19 mouse cellular contexts compared by ENCODE assay signal in the genomic region with DNA sequence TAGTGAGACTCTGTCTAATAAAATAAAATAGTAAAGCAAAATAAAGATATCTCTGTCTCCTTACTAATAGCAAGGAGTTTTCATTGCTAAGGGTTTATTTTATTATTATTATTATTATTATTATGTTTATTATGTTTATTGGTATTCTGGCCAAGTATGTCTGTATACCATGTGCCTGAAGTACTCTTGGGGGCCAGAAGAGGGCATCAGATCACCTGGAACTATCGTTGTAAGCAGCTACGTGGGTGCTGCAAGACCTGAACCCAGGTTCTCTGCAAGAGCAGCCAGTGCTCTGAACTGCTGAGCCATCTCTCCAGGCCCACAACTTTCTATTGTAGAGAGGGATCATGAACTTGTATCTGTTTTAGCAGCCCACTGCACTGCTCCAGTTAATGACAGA. TPM values are rescaled to one million over a fixed set of nuclear protein-coding genes. Genes with fewer than 3 reads are reported as not detected.
DNase-seq lines count a peak whose midpoint lies in the region; ATAC-seq and TF ChIP-seq lines count a peak whose summit lies in the region.
"Had no signal": no experiment of that assay in that cellular context is flagged by ENCODE, and none has a peak within 500 bp of the region (broad histone marks: within the 10 kb centered on the region; RNA-seq: fewer than 3 reads in every experiment).

No protein-coding gene starts in this region.

- peak overlapping the region; percentile 37; the same call in 1 of the 2 replicates for H3K27ac ChIP-seq in forebrain, embryonic 12.5 days
- no peak overlapping the region for H3K27ac ChIP-seq in forebrain, embryonic 16.5 days (ENCODE audit: low read length)
- no peak overlapping the region for H3K27ac ChIP-seq in lung, embryonic 14.5 days (ENCODE audit: low read depth)
- H3K27ac ChIP-seq: embryonic facial prominence, embryonic 15.5 days; gastrocnemius, adult 2 months; hindbrain, embryonic 15.5 days; kidney, embryonic 15.5 days; limb, embryonic 13.5 days; lung, embryonic 15.5 days had no signal

- no peak overlapping the region for H3K9ac ChIP-seq in forebrain, embryonic 12.5 days
- H3K9ac ChIP-seq in forebrain, embryonic 16.5 days (replicated peaks; ENCODE audit: low read depth, low read length) = no peak overlapping the region
- H3K9ac ChIP-seq in lung, embryonic 14.5 days = no peak overlapping the region
- H3K9ac ChIP-seq: embryonic facial prominence, embryonic 15.5 days; forebrain, embryonic 13.5 days; hindbrain, embryonic 15.5 days; kidney, embryonic 15.5 days; limb, embryonic 13.5 days; lung, embryonic 15.5 days had no signal

- H3K36me3 ChIP-seq in forebrain, embryonic 12.5 days (replicated peaks) = no peaks in the 10 kb centered on the region
- H3K36me3 ChIP-seq in forebrain, embryonic 16.5 days (ENCODE audit: control insufficient read depth, insufficient read depth) = no peaks in the 10 kb centered on the region
- no peaks in the 10 kb centered on the region for H3K36me3 ChIP-seq in lung, embryonic 14.5 days (ENCODE audit: insufficient read depth)
- H3K36me3 ChIP-seq: embryonic facial prominence, embryonic 15.5 days; hindbrain, embryonic 15.5 days; kidney, embryonic 15.5 days; limb, embryonic 13.5 days; lung, embryonic 15.5 days had no signal

- no peak overlapping the region for H3K4me3 ChIP-seq in forebrain, embryonic 12.5 days (replicated peaks)
- H3K4me3 ChIP-seq in forebrain, embryonic 16.5 days (replicated peaks; ENCODE audit: low read length) = no peak overlapping the region
- no peak overlapping the region for H3K4me3 ChIP-seq in lung, embryonic 14.5 days (ENCODE audit: low read depth, low read length)
- H3K4me3 ChIP-seq: embryonic facial prominence, embryonic 15.5 days; forebrain, embryonic 13.5 days; gastrocnemius, adult 2 months; hindbrain, embryonic 15.5 days; kidney, embryonic 15.5 days; limb, embryonic 13.5 days; lung, embryonic 15.5 days; megakaryocyte, embryonic 14.5 days had no signal

- WGBS in forebrain, embryonic 12.5 days = 81% methylated on average over 2 of the region's 2 CpGs
- 91% methylated on average over 2 of the region's 2 CpGs for WGBS in forebrain, embryonic 16.5 days
- WGBS in lung, embryonic 14.5 days = 74% methylated on average over 2 of the region's 2 CpGs

- TF ChIP-seq CTCF in lung, embryonic 14.5 days (IDR thresholded peaks at IDR 0.05; ENCODE audit: low read depth) = 0 out of 2 replicates have a peak, but pooled peaks have one; percentile 32

- H3K4me2 ChIP-seq in forebrain, embryonic 12.5 days = no peak overlapping the region
- no peak overlapping the region for H3K4me2 ChIP-seq in forebrain, embryonic 16.5 days (ENCODE audit: low read length)
- no peak overlapping the region for H3K4me2 ChIP-seq in lung, embryonic 14.5 days
- H3K4me2 ChIP-seq: embryonic facial prominence, embryonic 15.5 days; forebrain, embryonic 13.5 days; hindbrain, embryonic 15.5 days; kidney, embryonic 15.5 days; limb, embryonic 13.5 days; lung, embryonic 15.5 days had no signal

- no peaks in the 10 kb centered on the region for H3K9me3 ChIP-seq in forebrain, embryonic 12.5 days
- no peaks in the 10 kb centered on the region for H3K9me3 ChIP-seq in forebrain, embryonic 16.5 days (ENCODE audit: control insufficient read depth, low read length)
- no peaks in the 10 kb centered on the region for H3K9me3 ChIP-seq in lung, embryonic 14.5 days (ENCODE audit: low read depth, low read length)
- H3K9me3 ChIP-seq: embryonic facial prominence, embryonic 15.5 days; forebrain, embryonic 13.5 days; hindbrain, embryonic 15.5 days; kidney, embryonic 15.5 days; limb, embryonic 13.5 days; lung, embryonic 15.5 days had no signal

- no peak for ATAC-seq in forebrain, embryonic 12.5 days (ENCODE audit: low FRiP score)
- ATAC-seq in forebrain, embryonic 16.5 days = no peak
- no peak for ATAC-seq in lung, embryonic 14.5 days (ENCODE audit: insufficient read depth)
- ATAC-seq: forebrain, embryonic 13.5 days had no signal

- H3K4me1 ChIP-seq in forebrain, embryonic 12.5 days = peaks cover 23% of the 10 kb centered on the region
- H3K4me1 ChIP-seq in forebrain, embryonic 16.5 days (replicated peaks; ENCODE audit: control insufficient read depth, insufficient read depth, low read length) = peaks cover 10% of the 10 kb centered on the region
- H3K4me1 ChIP-seq in lung, embryonic 14.5 days (ENCODE audit: insufficient read depth) = no peaks in the 10 kb centered on the region
- H3K4me1 ChIP-seq: megakaryocyte, embryonic 14.5 days had no signal

- no peaks in the 10 kb centered on the region for H3K27me3 ChIP-seq in forebrain, embryonic 12.5 days
- no peaks in the 10 kb centered on the region for H3K27me3 ChIP-seq in forebrain, embryonic 16.5 days (replicated peaks; ENCODE audit: control insufficient read depth, insufficient read depth, low read length)
- H3K27me3 ChIP-seq in lung, embryonic 14.5 days (ENCODE audit: insufficient read depth, low read length) = 0 out of 2 replicates have a peak, but pooled peaks cover 4% of the 10 kb centered on the region
- H3K27me3 ChIP-seq: embryonic facial prominence, embryonic 15.5 days; forebrain, embryonic 13.5 days; hindbrain, embryonic 15.5 days; kidney, embryonic 15.5 days; limb, embryonic 13.5 days had no signal

- no peak for DNase-seq in lung, embryonic 14.5 days
- no peak for DNase-seq in lung, postnatal 36 days
- DNase-seq in A20 (ENCODE audit: low read depth, low spot score) (peak; percentile 51), ZHBTc4 (ENCODE audit: low read depth, low spot score) (peak; percentile 84)
- DNase-seq in adrenal gland, adult 18-20 months (ENCODE audit: low spot score in 2 of 2) = no peak
- no peak for DNase-seq in frontal cortex, postnatal 25 days (ENCODE audit: low spot score in 2 of 2)
- DNase-seq: adrenal gland, adult 8-10 months; cerebellum, adult 9-10 months; gastrocnemius, adult 2 months; heart, adult 18-20 months had no signal

RNA-seq across cellular contexts. Expression of a gene that starts 26.7 kb away (rescaled TPM):
- polyA plus RNA-seq in forebrain, embryonic 12.5 days (2016; fragmentation: Nextera tagmentation; extraction: Ambion mirVana) = 728 and 759 TPM in 2 replicates
- 864 and 925 TPM in 2 replicates for polyA plus RNA-seq in forebrain, embryonic 16.5 days (2015; fragmentation: Nextera tagmentation; extraction: Ambion mirVana)
- 842 and 846 TPM in 2 replicates for polyA plus RNA-seq in lung, embryonic 14.5 days (2014; fragmentation: Nextera tagmentation; extraction: Ambion mirVana)
- 1,000 to 10,000 TPM; 1,252 to 1,785 TPM for total RNA-seq in adrenal gland, adult 18-20 months (2021)

RNA-seq across cellular contexts. Expression of a gene that starts 34.4 kb away (rescaled TPM):
- 54.5 and 55.6 TPM in 2 replicates for polyA plus RNA-seq in forebrain, embryonic 12.5 days (2016; fragmentation: Nextera tagmentation; extraction: Ambion mirVana)
- 59.9 and 62.3 TPM in 2 replicates for polyA plus RNA-seq in forebrain, embryonic 16.5 days (2015; fragmentation: Nextera tagmentation; extraction: Ambion mirVana)
- 61.9 and 62.6 TPM in 2 replicates for polyA plus RNA-seq in lung, embryonic 14.5 days (2014; fragmentation: Nextera tagmentation; extraction: Ambion mirVana)
- 10 to 100 TPM; 29.5 to 48.1 TPM for total RNA-seq in adrenal gland, adult 18-20 months (2021)

RNA-seq across cellular contexts. Expression of a gene that starts 34.5 kb away (rescaled TPM):
- 41.5 and 42.1 TPM in 2 replicates for polyA plus RNA-seq in forebrain, embryonic 12.5 days (2016; fragmentation: Nextera tagmentation; extraction: Ambion mirVana)
- 35.9 and 40.7 TPM in 2 replicates for polyA plus RNA-seq in forebrain, embryonic 16.5 days (2015; fragmentation: Nextera tagmentation; extraction: Ambion mirVana)
- polyA plus RNA-seq in lung, embryonic 14.5 days (2014; fragmentation: Nextera tagmentation; extraction: Ambion mirVana) = 35.0 and 37.5 TPM in 2 replicates
- total RNA-seq in adrenal gland, adult 18-20 months (2021) = 10 to 100 TPM; 18.3 to 22.5 TPM

RNA-seq across cellular contexts. Expression of a gene that starts 48.5 kb away (rescaled TPM):
- polyA plus RNA-seq in forebrain, embryonic 12.5 days (2016; fragmentation: Nextera tagmentation; extraction: Ambion mirVana) = 353 and 383 TPM in 2 replicates
- polyA plus RNA-seq in forebrain, embryonic 16.5 days (2015; fragmentation: Nextera tagmentation; extraction: Ambion mirVana) = 165 and 183 TPM in 2 replicates
- 286 and 291 TPM in 2 replicates for polyA plus RNA-seq in lung, embryonic 14.5 days (2014; fragmentation: Nextera tagmentation; extraction: Ambion mirVana)
- 10 to 100 TPM; 67.0 to 70.1 TPM for total RNA-seq in adrenal gland, adult 18-20 months (2021)

RNA-seq across cellular contexts. Expression of a gene that starts 54.0 kb away (rescaled TPM):
- 161 and 182 TPM in 2 replicates for polyA plus RNA-seq in forebrain, embryonic 12.5 days (2016; fragmentation: Nextera tagmentation; extraction: Ambion mirVana)
- polyA plus RNA-seq in forebrain, embryonic 16.5 days (2015; fragmentation: Nextera tagmentation; extraction: Ambion mirVana) = 53.9 and 62.2 TPM in 2 replicates
- 17.1 and 21.2 TPM in 2 replicates for polyA plus RNA-seq in lung, embryonic 14.5 days (2014; fragmentation: Nextera tagmentation; extraction: Ambion mirVana)
- 10 to 100 TPM; 12.4 to 20.8 TPM for total RNA-seq in adrenal gland, adult 18-20 months (2021)

Comparison
In these comparisons a context has a peak if more than half of its experiments do, and no peak if none do; other contexts are left out.
1. DNase-seq: peak in A20 (single experiment) and ZHBTc4 (single experiment); none in lung, embryonic 14.5 days (single experiment), lung, postnatal 36 days (single experiment), adrenal gland, adult 18-20 months (0 of 2) and frontal cortex, postnatal 25 days (0 of 2).